Mouse (Mus musculus): ENCODE measurements at regions not wholly inside any gene's neighbourhood (a gene's known extent, or its start where the extent isn't known, plus 50 kb on each side); places are given as distances from the start of the nearest gene placed in this dataset.

DNA sequence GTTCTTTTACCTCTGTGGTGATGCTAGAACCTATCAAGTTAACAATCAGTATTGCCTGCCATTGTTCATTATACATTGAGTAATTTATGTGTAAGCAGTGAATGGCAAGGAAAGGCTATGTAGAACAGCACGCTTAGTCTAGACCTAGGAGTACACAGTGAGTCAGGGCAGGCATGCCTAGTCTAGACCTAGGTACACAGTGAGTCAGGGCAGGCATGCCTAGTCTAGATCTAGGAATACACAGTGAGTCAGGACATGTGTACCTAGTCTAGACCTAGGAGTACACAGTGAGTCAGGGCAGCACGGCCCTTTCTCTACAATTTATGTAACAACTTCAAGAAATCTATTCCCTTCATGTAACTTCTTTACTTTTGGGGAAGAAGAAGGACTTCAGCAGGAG, 347.2 kb downstream of the Tmem232 start:
- DNase-seq (ENCODE audit: low read depth, low spot score) = no peak

GRCm38 (mm10) chr17:65192432-65193059, 348.0 kb downstream of the Tmem232 start:
- no peak for DNase-seq (ENCODE audit: low read depth, low spot score)

DNA sequence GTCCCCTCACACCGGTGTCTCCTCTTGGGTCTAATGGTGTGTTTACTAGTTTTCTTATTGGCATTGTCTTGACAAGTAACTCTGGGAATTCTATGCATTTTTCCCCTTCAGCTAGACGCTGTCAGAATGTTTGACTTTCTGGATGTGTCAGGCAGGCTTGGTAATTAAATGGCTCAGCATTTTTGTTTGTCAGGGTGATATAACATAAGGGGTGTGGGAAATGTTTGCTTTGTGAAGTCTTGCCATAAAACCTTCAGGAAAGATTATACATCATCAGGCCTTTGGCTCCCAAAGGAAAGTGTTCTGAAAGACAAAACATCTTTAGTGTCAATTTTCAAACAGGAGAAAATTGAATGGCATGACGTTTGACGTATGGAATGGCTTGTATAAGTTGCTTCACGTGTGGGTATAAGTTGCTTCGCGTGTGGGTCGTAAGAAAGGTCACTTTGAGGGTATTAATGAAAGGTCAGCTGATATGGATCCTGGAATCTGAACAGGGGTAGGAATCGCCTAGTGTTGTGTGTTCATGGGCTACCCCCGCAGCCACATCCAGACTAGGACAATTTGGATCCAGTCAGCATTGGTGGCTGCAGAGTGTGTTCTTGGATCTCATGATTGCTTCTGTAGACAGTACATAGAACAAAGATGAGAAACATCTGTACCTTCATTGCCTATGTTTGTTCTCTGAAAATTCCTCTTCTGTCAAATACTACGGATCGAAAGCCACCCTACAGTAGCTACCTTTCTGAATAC, 349.6 kb downstream of the Tmem232 start:
- DNase-seq (ENCODE audit: low read depth, low spot score) = no peak

DNA sequence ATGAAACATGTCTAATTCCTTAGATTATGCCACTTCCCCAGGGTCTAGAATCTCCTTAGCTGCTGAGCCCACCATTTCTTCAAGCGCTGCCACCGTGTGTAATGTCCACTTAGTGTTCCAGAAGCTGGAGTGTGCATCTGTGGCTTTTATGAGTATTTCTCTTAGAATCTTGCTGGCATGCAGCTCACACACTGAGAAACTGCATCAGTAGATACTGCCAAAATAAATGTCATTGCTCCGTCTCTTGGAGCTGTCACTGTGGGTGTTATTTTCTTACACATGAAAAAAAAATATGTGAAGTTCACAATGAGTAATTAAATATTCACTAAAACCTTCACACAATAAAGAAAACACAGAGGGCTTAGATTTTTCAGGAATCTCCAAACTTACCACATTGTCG, 345.3 kb upstream of the 4930583I09Rik start:
- DNase-seq (ENCODE audit: low read depth, low spot score) = no peak

GRCm38 (mm10) chr17:65175770-65176169, 339.9 kb upstream of the 4930583I09Rik start:
- no peak for DNase-seq (ENCODE audit: low read depth, low spot score)

GRCm38 (mm10) chr17:65174114-65174513, 338.2 kb upstream of the 4930583I09Rik start:
- no peak for DNase-seq (ENCODE audit: low read depth, low spot score)

DNA sequence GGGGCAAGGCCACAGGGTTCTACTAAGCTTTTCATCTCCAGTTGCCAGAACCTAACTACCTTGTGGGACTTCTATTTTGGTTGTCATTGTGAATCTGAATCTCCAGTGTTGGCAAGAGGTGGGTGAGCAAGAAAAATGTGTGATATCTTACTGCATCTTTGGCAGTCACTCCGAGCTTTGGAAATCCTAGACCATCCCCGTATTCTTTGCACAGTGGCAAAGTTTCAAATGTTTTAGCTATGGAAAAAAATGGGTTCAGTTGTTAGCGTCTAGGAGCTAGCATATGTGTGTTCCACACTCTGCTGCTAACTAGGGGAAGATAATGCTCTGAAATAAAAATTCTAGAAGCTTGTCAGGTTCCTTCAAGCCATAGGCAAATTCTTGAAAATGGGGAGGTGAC, 337.4 kb upstream of the 4930583I09Rik start:
- no peak for DNase-seq (ENCODE audit: low read depth, low spot score)

DNA sequence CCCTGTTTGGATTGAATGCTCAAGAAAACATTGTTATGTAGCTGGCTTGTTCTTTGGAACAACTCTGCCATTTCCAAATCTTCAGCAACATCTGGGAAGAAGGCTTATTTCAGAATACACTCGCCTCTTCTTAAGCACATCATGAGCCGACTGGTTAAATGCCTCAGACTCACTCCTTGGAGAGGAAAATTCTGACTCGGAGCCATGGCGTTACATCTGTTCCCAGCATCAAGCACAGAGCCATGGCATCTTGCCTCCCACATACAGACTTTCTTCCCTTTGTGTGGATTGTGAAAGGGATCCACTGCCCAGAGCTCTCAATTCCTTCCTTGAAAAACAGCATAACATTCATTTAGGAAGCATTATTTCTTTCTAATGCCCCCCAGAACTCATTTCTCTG, 334.8 kb upstream of the 4930583I09Rik start:
- no peak for DNase-seq (ENCODE audit: low read depth, low spot score)

DNA sequence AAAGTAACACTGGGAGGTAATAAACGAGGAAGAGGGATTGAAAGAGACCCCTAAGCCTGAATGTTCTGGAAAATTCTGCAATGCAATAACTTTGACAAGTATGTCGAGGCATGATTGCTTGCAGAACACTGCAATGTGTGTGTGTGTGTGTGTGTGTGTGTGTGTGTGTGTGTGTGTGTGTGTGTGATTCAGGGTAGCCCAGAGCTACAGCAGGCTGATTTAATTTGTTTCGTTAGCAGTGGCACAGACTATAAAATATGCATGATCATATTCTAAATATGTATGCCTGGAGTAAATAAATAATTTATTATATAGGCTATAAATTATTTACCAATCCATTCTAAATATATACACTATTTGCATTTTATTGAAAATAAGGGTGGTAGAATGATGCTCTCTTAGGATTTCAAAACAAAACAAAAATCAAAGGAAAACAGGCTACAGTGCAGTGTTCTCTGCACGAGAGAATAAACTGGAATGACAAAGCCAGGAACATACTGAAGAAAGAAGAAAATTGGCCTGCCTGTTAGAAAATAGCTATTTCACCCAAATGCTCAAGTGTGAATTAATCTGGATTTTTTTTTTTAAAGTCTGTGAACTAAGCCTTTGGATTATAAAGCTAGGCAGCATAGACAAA, 334.2 kb upstream of the 4930583I09Rik start:
- DNase-seq (ENCODE audit: low read depth, low spot score) = no peak

- peak; percentile 26 for DNase-seq (ENCODE audit: low read depth, low spot score)
Observed at GRCm38 (mm10) chr17:65146376-65146775, 310.5 kb upstream of the 4930583I09Rik start.

- DNase-seq (ENCODE audit: low read depth, low spot score) = no peak
Observed at GRCm38 (mm10) chr17:65114651-65115050, 278.8 kb upstream of the 4930583I09Rik start.

DNA sequence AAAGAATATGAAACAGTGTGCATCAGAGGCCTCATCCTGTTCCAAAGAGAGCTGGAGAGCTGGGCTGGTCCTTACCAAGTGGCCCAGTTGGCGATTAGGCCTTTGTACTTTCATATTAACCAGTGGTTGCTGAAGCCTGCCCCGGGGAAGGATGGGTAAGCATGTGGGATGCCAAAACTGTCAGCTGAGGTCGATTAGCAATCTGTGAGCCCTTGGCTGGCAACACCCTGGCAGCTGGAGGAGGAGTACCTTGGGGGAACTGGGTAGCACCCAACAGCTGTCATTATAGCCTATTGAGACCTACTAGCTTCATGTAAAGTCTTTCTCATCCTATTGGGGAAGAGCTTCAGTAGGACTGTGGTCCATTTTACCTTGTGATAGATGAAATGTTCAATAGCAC, 277.2 kb upstream of the 4930583I09Rik start:
- DNase-seq (ENCODE audit: low read depth, low spot score) = no peak

DNA sequence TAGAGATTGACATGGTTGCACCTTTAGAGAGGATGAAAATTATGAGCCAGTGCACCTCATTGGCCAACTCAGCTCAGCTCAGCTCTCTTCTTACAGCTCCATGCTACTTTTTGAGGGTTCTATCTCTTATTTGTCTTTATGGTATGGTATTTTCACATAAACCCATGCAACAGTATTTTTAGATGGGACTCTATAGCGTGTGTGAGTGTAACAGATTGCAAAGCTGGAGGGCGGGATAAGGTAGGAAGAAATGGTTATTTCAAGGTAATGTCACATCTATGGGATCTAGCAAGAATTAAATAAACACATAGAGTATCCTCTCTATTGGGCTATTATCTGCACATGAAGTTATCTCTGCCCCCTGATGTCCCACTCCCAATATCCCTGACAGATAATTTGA, 269.8 kb upstream of the 4930583I09Rik start:
- no peak for DNase-seq (ENCODE audit: low read depth, low spot score)

GRCm38 (mm10) chr17:65101157-65101556, 265.3 kb upstream of the 4930583I09Rik start:
- DNase-seq (ENCODE audit: low read depth, low spot score) = no peak

DNA sequence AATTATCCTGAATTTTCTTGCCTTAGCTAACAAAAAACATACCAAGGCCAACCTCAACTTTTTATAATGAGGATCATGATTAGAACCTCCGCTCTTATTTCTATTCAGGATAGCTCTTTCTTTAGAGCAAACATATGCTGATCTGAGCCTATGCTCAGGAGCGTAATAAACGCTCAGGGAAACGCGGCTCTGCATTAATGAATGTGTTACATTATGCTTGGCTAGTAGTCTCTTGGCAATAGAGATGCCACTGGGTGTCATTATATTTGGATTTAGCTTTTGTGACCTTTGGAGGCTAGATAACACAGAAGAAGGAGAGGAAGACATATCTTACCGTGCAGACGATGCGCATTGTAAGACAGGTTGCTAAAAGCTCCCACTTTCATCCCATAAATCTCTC, 246.4 kb upstream of the 4930583I09Rik start:
- DNase-seq (ENCODE audit: low read depth, low spot score) = no peak

- DNase-seq (ENCODE audit: low read depth, low spot score) = no peak
Observed at GRCm38 (mm10) chr17:65081779-65082086, 245.9 kb upstream of the 4930583I09Rik start.

DNA sequence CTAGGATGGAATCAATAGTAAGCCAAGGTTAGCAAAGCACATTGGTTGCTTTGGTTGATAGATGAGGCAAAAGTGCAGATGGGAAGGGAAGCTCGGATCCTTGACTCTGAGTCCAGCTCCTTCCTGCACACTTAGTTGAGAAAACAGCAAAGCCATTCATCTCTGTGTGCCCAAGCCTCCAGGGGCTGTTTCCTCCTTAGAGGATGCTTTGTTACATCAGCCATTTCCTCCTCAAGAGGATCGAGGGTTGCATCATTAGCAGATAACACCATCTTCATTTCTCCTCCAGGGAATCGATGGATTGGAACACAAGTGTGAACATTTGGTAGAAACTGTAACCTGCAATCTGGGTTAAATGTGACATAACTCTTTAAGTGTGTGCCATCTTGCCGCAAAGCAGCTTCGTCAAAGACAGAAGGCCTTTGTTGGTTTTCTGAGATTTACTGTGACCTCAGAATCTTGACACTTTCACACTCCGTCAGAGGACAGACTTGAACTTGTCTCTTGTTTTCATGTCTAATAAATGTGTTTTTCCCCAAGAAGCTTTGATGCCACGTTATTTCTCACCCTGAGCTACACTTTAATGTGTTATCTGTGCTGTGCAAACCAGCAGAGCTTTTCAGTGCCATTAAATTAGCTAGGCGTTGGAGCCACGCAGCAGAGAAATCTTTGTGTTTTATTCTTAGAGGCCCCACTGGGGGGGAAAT, 245.4 kb upstream of the 4930583I09Rik start:
- no peak for DNase-seq (ENCODE audit: low read depth, low spot score)

DNA sequence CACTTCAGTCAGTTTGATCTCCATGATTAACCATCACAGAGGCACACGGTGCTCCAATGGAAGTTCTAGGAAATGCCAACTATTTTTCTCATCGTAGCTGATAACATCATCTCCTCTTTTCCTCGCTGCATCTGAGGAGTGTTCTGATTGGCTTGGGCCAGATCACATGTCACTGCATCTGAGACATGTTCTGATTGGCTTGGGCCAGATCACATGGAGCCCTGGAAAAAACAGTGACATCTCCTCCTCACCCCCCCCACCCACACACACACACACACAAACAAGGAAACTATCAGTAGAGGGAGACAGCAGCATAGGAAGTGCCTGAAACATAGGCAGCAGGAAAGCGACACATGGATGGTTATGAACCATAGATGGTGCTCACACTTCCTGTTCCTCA, 239.0 kb upstream of the 4930583I09Rik start:
- no peak for DNase-seq (ENCODE audit: low read depth, low spot score)

DNA sequence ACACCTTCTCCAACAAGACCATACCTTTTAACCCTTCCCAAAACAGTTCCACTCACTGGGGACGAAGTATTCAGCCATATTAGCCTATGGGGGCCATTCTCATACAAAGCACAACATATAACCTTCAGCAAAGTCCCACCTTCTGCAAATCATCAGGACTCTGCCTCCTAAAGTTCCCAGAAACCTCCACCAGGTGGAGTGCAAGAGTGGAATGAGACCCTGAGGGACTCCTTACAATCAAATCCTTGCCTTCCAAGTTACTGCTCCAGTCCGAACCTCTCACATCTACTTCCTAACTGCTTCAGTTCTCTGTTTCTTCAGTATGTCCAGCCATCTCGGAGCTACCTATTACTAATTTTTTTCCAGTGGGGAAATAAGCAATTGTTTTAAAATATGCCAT, 235.2 kb upstream of the 4930583I09Rik start:
- no peak for DNase-seq (ENCODE audit: low read depth, low spot score)

DNA sequence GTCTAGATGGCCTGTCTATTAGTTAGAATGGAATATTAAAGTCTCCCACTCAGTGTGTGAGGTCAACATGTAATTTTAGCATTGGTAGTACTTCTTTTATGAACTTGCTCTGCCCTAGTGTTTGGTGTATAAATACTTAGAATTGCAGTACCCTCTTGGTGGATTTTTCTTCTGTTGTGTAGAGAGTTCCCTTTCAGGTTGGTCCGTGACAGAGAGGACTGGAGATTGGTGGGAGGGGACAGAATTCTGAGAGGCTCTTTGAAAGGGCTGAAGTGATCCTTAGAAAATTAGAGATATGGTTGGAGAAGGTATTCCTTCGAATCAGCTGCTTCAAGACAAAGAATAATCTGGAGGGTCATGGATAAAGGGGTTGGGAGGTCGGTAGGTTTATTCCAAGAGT, 230.3 kb upstream of the 4930583I09Rik start:
- no peak for DNase-seq (ENCODE audit: low read depth, low spot score)

DNA sequence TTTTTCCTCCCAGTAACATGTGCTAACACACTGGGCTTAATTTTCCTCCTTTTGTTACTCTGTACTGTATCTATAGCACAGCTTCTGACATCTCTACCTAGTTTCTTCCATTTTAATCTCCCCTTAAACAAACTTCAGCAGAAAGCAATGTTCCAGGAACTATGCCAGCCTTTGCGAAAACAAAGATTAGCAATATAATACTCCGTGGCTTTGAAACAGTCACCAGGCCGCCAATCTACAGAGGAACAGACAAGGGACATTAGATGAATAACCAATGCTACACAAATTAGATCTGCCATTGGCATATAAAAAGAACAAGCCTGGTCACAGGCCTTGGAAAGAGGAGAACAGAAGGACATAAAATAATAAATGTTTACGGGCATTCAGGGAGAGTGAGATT, 220.2 kb upstream of the 4930583I09Rik start:
- no peak for DNase-seq (ENCODE audit: low read depth, low spot score)

- no peak for DNase-seq (ENCODE audit: low read depth, low spot score)
Observed at GRCm38 (mm10) chr17:65049860-65050482, 214.1 kb upstream of the 4930583I09Rik start.

All from brain, embryonic 18.5 days (tissue).